Mouse (Mus musculus) testis, adult 10 weeks (tissue): ENCODE measurements around the gene Gm17304. TPM values are rescaled to one million over a fixed set of nuclear protein-coding genes. Genes with fewer than 3 reads are reported as not detected.

Experiments used
- polyA plus RNA-seq: library from polyadenylated mRNA; stranded (reverse); fragments of 350-450 nt; fragmentation: Illumina TruSeq; extraction: RNeasy Lipid Tissue Mini Kit (QIAGEN cat#74804); gene quantifications from one replicate; pipeline ENCODE4 v1.2.3, GENCODE M21; 2014; ENCODE audit warnings: low read depth, low replicate concordance

The Gm17304 gene
- not detected for polyA plus RNA-seq

GRCm38 (mm10) chr5:106608798-106609197, at the start of gene Gm17304:
Gene Gm17304 (plus strand): TSS chr5:106609098.

Other genes starting within 250 kb of the Gm17304 start
- not detected for gene Barhl2, start 150.9 kb upstream of the Gm17304 start, polyA plus RNA-seq
- gene Zfp644, start 88.2 kb downstream of the Gm17304 start, polyA plus RNA-seq: 94.8 TPM